Mouse (Mus musculus): ENCODE measurements around the gene Mia3.
"Not testable (repeated sequence)": the region's sequence is repeated elsewhere in the genome, so short reads cannot be mapped to it uniquely, and the experiment has no call there.

Gene Mia3

DNA sequence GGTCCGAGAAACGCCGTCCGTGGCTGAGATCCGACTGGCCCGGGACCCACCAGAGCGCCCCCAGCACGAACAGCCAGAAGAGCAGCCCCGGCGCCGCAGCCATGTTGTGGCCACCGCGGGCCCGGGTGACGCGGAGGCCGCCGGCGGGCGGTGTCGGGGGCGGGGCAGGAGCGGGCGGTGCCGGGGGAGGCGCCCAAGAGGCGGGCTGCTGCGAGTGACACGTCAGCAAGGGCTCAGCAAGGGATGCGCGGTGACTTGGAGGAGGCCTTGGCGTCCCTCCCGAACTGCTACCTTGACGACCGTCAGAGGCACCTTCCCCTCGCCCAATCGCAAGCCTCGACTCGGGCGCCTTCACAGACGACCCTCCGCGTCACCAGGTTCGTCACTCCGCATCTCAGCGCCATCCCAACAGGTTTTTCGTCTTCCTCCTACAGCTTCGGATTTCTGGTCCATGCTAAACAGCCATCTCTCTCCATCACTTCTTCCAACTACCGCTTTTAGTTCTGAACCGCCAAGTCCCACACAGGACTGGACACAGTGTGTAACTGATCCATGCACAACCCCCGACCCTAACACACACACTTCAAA lies at the start of gene Mia3:
Gene Mia3 (minus strand): TSS at position 127 of the 588 bp plus-strand sequence.
- DNase-seq (ENCODE audit: low read depth in 1 of 2, low spot score in 2 of 2) = peak; percentile 73 to 85

DNA sequence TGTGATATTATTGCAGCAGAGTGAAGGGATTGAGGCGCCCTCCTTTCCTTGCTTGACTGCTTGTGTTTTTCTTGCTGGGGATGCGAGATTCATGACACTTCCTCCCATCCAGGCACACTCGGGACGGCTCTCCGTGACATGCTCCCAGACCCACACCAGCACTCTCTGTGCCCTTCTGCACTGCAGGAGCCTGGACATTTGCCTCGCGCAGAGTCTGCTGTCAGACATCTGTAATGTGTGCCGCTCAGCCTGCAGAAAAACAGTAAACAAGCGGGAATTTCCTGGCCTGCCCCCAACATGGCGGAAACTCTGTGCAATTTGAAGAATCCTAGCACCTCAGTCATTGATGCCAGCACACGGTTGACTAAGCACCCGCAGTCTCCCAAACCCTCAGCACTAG lies 48.5 kb upstream of the Mia3 start, which contains the start of gene Hhipl2:
Gene Hhipl2 (plus strand): TSS at position 343 of the 400 bp plus-strand sequence.
- DNase-seq (ENCODE audit: low read depth in 1 of 2, low spot score in 2 of 2) = no peak

DNA sequence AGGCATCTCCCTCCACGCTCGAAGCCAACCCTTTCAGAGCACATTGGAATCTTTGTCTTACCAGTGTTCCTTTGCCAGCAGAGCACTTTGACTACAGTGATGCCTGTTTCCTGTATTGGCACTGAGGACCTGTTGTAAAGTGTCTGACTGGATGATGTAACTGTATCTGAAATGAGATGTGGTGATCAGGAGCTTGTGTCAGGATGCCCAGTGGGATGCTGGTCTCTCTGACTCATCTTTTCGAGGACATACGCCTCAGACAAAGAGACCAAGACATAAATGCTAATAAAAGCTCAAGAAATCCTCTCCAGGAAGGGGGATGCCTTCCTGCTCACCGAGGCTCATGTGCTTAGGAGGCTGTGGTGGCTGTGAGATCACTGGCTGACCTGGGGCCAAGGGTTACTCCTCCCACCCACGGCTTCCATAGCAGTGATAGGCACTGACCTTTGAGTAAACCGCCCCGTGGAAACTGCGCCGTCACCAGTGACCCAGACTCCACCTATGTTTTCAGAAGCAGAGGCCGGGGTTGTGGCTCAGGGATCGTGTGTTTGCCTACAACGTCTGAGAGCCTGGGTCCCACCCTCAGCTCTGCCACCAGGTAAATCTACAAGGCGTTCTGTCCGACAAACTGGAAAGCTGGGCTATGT lies 44.9 kb upstream of the Mia3 start:
- no peak for DNase-seq (ENCODE audit: low read depth in 1 of 2, low spot score in 2 of 2)

DNA sequence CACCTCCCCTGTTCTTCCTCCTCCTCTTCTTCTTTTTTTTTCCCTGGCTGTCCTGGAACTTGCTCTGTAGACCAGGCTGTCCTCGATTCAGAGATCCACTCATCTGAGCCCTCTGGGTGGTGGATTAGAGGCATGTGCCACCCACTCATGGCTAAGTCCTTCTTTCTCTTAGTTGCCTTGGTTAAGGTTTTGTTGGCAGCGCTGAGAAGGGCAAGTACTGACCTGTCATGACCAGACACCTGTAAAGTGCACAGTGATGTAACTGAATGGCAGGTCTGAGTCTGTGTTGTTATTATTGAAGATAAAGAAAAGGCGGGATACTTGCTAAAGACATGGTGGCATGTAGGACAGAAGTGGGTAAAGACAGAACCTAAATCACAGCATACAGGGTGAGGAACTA lies 34.0 kb upstream of the Mia3 start:
- no peak for DNase-seq (ENCODE audit: low read depth in 1 of 2, low spot score in 2 of 2)

DNA sequence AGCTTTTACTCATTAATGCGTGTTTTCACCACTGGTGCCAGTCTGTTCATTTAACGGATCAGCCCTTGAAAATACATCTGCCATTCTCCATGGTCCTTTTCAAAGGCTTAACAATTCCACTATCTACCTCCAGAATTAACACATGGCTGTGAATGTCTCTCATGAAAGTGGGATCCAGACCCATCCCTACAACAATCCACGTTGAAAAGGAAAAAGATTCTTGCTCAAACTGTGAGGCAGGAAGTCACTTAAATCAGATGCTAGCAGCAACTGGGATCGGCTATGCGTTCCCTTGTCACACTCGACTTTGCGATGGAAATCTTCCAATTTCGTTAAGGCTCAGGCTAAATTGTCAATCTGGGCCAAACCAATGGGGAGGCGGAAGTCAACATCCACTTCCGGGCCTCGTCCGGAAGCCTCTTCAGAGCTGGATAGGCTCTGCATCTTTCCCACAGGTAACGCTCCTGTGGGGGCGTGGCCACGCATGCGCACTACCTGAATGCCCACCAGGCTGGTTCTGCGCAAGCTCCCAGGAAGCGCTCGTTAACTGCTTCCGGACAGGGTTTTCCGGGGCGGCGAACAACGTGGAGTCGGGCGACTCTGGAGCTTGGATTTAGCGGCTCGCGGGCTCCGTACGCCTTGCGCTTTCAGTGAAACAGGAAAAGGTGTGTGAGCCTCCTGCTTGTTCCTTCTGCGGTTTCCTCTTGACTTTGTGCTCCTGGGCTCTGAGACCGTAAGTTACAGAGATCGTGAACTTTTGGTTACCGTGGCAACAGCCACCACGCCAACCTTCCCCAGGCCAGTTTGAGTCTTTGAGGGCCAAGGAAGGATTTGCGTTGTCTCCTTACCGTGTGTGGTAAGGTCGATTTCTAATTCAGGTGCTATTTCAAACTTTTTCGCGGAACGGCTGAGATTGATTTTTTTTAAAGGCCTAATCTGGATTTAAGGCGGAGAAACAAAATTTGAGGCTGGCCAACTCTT lies 19.4 kb upstream of the Mia3 start, which contains the start of gene Taf1a:
Gene Taf1a (plus strand): TSS at position 556 of the 981 bp plus-strand sequence.
- DNase-seq (ENCODE audit: low read depth in 1 of 2, low spot score in 2 of 2) = peak; percentile 35 to 66

DNA sequence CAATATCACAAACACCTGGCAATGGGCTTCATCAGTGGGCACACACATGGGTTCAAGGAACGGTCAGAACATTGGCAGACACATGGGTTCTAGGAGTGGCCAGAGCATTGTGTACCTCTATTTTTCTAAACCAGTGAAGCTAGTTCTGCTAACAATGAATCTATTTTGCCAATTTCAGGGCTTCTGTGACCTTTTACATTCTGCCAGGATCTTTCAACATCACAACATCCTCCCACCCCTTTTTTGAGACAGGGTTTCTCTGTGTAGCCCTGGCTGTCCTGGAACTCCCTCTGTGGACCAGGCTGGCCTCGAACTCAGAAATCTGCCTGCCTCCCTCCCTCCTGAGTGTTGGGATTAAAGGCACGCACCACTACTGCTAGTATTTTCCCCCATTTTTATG lies 18.1 kb upstream of the Mia3 start:
- not testable (repeated sequence) for DNase-seq (ENCODE audit: low read depth in 1 of 2, low spot score in 2 of 2)

DNA sequence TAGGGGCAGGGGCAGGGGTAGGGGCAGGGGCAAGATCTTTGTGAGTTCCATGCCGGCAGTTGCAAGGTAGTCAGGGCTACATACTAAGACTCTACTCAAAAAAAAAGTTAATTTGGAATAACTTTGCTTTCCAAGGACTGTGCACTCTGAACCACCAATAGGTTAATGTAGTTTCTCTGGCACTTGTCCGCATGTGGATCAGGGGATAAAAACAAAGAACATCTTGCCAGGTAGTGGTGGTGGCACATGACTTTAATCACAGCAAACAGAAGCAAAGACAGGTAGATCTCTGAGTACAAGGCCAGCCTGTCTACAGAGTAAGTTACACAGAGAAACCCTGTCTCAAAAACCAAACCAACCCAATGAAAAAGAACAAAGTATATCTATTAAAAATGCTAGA lies 13.3 kb upstream of the Mia3 start:
- DNase-seq (ENCODE audit: low read depth in 1 of 2, low spot score in 2 of 2) = no peak

DNA sequence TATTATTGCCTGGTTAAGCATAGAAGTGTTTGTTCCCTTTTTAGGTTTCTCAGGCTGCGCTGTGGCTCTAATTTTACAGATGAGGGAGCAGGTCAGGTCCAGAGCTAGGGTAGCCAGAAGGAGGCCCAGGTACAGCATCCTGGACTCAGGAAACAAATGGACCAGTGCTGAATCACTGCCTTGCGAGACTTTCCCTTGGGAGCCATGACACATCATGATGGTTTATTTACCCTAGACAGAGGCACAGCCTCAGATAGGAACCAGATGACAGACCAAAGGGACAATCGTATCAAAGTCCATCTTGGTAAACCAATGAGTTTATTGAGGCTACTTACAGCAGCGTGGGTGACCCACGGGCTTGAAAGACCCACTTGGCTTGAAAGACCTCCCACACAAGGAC lies 12.5 kb upstream of the Mia3 start:
- DNase-seq (ENCODE audit: low read depth in 1 of 2, low spot score in 2 of 2) = no peak

DNA sequence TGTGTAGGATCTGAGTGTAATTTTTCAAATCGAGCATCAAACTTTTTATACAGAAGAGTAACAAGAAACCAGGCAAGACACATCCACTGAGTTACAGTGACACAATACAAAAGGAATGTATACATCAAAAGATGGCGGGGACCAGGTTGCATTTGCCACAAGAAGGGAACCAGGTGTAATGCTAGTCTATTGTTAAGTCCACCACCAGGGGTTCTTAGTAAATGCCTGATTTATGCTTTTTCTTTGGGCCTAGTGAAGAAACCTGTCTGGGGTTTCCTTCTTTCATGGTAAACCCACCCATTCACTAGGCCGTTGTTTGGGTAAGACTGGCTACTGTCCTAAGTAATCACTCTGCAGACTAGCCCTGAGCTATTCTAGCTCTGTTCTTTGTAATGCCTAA lies 10.0 kb upstream of the Mia3 start:
- DNase-seq (ENCODE audit: low read depth in 1 of 2, low spot score in 2 of 2) = not testable (repeated sequence)

DNA sequence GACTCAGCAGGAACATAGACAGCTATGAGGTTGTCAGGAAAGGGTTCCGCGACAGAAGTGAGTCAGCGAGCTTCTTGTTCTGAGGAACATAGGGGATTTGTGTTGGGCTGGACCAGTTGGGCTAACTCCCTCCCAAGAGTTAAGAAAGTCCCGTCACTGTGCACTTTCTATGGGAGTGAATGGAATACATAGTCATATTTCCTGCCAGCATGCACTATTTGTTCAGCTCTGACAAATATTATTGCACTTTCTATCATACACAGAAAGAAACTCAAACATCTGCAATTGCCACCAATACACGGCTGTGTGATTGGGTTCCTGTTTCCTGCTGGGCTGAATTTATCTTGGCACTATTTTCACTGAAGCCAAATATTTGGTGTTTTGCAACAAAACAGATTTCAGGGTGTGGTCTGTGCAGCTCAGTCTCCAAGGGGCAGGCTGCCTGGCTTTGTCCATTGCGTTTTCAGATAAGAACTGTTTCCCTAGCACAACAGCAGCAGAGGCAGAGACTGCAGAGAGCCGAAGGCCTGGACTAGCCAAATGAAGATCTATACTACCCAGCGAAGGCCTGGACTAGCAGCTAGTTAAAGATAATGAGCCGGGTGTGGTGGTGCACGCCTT lies 9.1 kb upstream of the Mia3 start:
- no peak for DNase-seq (ENCODE audit: low read depth in 1 of 2, low spot score in 2 of 2)

DNA sequence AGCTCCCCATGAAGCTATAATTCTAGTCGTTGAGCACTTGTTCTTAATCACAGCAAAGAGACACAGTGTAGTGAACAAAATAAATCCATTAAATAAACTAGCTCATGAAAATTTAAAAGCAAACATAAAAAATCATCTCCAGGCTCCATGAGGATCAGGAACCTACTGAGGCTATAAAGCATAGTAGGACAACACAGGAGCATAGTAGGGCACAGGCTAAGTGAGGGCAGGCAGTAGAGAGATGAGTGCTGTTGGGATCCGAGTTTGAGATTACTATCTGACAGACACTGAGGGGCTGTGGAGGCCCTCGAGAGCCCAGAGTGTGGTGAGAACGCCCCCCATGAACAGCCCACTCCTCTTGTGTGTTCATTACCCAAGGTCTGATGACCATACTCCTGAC lies 7.7 kb upstream of the Mia3 start:
- DNase-seq (ENCODE audit: low read depth in 1 of 2, low spot score in 2 of 2) = no peak

DNA sequence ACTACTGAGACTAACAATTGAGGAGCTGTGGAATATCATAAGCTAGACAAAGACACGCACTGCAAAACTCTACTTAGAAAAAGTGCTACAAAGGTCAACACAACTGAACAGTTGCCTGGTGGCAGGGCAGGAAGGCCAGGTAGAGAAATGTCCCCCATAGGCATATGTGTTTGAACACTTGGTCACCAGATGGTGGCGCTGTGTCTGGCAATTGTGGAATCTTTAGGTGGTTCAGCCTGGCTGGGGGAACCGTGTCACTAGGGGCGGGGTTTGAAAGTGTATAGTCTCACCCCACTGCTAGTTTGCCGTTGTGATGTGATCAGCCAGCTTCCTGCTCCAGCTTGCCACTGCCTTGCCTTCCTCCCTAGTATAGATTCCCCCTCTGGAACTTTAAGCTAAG lies 5.4 kb upstream of the Mia3 start:
- no peak for DNase-seq (ENCODE audit: low read depth in 1 of 2, low spot score in 2 of 2)

DNA sequence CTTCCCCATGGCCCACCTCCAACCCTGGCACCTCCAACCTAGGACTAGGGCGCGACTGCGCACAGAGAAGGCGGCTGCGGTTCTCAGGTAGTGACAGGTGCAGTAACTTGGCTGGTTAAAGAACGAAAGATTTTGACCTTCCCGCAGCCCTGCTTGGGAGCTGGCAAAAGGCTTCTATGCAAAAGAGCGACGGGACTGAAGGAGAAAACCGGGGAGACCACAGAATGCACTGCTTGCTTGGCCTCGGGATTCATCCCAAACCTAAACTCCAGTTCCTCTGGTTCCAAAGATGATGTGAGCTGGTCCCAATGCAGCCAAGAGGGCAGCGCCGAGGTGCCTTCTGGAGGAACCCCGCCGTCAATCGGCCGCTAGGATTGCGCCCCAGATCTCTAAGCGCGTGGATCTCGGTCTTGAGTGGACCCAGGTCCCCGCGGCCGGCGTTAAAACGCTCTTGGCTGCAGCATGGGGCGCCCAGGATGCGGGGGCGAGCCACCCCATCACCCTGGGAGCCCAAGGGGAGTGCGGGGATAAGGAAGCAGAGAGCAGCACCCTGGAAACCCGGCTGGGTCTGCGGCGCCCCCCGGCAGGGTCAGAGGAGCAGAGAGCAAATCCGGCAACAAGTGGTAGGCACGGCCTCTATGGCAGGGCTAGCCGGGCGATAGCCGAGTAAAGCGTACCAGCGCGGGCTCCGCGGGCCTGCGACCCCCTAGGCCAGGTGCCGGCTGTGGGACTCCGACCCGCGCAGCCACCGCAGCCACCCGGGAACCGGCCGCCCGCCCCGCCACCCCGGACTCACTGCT lies 552 bp downstream of the Mia3 start:
- DNase-seq (ENCODE audit: low read depth in 1 of 2, low spot score in 2 of 2) = peak in 1 of 2 experiments; percentile 10

DNA sequence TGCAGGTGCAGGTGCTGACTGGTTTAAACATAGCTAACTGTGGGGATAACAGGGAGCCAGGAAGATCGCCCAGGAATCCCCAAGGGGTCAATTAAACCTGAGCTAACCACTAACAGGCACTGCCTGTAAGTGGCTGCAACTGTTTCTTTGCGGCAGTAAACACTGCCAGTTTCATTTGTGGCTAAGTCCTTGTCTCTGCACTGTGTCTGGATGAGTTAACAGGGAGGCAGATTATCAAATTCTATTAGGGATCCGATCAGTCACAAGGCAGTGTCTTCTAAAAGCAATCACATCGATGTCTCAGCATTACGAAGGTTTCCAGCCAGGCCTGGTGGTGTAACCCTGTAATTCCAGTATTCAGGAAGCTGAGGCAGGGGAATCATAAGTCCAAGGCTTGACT lies 3.0 kb downstream of the Mia3 start:
- DNase-seq (ENCODE audit: low read depth in 1 of 2, low spot score in 2 of 2) = no peak

DNA sequence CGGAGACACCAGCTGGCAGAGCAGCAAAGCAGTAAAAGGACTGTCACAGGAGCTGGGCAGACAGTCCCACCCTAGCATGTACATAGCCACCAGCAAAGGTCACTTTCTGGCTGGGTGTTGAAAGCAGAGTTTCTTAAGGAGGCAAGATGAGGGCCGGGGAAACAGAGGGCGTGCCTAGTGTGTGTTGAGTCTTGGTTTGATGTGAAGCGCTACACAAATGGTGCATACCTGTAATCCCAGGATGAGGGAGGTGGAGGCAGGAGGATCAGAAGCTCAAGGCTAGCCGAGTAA lies 5.8 kb downstream of the Mia3 start:
- DNase-seq (ENCODE audit: low read depth in 1 of 2, low spot score in 2 of 2) = no peak

DNA sequence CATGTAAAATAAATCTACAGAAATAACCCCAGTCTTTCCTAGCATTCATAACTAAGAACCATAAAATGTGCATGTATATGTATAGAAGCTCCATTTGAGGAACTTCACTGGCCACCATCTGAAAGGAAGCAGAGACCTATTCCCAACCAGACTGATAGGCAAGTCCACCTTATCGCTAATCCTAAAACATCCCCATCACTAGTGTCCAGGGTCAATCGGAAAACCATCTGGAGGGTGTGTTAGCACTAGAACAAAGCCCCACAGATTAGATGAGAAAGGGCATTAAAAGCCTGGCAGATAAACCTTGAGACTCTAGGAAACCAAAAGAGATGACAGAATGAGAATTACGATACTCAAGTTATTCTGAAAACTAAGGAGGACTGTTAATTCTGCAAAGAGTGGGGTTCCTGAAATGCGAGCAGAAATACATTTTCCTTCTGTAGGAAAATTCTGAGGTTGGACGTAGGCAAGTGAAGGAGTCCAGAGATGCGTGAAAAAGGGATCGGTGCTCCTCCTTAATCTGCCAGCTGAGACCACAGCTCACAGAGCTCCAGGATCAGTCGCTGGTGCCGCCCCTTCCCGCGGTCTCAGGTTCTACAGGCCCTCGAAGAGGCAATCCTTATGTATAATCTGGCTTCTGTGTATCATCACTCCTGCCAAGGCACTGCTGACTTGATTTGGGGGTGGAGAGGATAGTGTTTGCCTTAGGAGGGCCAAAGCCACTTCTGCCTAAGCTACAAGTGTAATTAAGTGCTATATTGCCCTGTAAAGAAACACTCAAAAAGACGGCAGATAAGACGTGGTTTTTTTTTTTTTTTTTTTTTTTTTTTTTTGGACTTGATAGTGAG lies 6.4 kb downstream of the Mia3 start:
- no peak for DNase-seq (ENCODE audit: low read depth in 1 of 2, low spot score in 2 of 2)

DNA sequence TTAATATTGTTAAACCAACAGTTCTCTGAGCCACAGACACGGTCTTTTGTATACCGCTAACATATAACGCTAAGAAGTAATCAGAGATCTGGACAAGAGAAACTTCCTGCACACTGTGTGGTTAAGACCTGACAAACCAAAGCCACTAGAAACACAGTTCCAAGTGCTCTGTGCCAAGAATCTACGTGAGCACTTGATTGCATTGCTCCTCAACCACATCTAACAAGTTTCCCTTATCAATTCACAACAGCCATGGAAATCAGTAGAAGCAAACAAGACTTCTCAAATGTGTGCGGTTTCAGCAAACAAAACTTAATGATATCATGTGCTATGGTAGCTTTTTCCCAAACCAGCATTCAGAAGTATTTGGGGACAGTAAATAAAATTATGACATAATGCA lies 7.1 kb downstream of the Mia3 start:
- no peak for DNase-seq (ENCODE audit: low read depth in 1 of 2, low spot score in 2 of 2)

DNA sequence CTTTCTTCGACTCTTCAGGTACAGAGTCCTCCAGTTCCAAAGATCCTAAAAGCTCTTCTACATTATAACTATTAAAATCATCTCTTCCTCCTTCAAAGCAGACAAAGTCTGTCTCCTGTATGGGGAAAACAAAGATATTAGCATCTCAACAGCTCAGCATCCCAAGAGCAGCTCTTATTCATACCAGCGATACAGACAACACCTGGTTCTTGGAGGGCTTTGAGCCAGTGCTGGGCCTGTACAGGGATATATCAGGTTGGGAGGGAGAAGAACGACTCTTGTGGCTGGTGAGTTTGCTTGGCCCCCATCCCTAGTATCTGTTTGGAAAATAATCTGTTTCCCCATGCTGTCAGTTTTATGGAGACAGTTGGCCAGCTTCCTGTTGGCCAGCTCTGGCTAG lies 10.5 kb downstream of the Mia3 start:
- no peak for DNase-seq (ENCODE audit: low read depth in 1 of 2, low spot score in 2 of 2)

DNA sequence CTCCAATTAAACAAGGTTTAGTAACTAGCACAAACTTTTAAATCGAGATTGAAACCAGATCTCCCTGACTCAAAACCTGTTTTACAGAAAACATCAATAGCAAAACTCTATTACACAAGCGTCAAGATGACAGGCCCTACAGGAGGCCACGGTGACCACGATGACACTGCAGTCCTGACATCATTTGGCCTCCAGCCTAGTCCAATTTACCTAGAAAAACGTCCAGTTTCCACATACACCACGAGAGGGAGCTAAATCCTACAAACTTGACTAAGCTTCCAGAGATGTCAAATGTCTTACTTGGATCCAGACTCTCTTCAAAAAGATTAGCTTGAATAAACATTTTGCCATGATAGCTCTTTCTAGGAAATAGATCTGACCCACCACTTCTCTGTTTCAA lies 19.5 kb downstream of the Mia3 start:
- DNase-seq (ENCODE audit: low read depth in 1 of 2, low spot score in 2 of 2) = peak; percentile 42 to 50

DNA sequence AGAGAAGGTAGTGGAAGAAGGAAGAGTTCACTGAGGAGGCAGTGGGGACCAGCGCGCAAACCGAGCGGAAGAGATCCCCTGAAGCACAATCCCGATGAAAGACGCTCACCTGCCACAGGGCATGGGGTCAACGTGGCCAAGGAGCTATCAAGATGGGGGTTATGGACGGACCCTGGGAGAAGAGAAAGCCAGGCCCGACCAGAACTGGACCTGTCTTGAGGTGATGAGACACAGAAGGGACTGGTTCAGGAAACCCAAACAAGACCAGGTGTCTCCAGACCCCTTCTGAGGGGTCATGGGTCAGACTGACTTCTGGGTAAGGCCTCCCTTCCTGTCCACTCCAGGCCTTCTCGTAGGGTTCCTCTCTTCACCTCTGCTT lies 23.5 kb downstream of the Mia3 start:
- DNase-seq (ENCODE audit: low read depth in 1 of 2, low spot score in 2 of 2) = no peak

Data from monocyte, adult 2 months (primary cell).